Mouse (Mus musculus) heart, embryonic 16.5 days (tissue): ENCODE data around the gene Acvr1b. TPM values are rescaled to one million over a fixed set of nuclear protein-coding genes. Genes with fewer than 3 reads are reported as not detected.
A peak's percentile ranks its signal among the peaks of the same experiment; 100 is the strongest.

ENCODE experiments used
- ATAC-seq: fragments of 200-750 bp; cut with Nextera tagmentation; replicated peaks from 2 replicates; pipeline ENCODE4 v1.8.0; 2017; ENCODE audit warnings: moderate number of reproducible peaks; ENCODE audit not compliant: insufficient read depth, low FRiP score; ENCODE audit errors: extremely low read depth
- H3K27ac ChIP-seq: fragments of 300-500 bp; sonication (generic); 2 replicates; pipeline ENCODE4 v1.5.1; 2014; ENCODE audit warnings: mild to moderate bottlenecking, low read length, control low read depth, moderate library complexity
- H3K27me3 ChIP-seq: fragments of 300-500 bp; sonication (generic); 2 replicates; pipeline ENCODE4 v1.6.1; 2014; ENCODE audit warnings: low read length, mixed read lengths; ENCODE audit not compliant: control insufficient read depth, insufficient read depth
- H3K36me3 ChIP-seq: fragments of 300-500 bp; sonication (generic); 2 replicates; pipeline ENCODE4 v1.6.1; 2014; ENCODE audit not compliant: control insufficient read depth, insufficient read depth
- H3K4me1 ChIP-seq: fragments of 300-500 bp; sonication (generic); 2 replicates; pipeline ENCODE4 v1.6.1; 2014; ENCODE audit warnings: low read length, mixed read lengths; ENCODE audit not compliant: control insufficient read depth, insufficient read depth
- H3K4me2 ChIP-seq: fragments of 300-500 bp; sonication (generic); 2 replicates; pipeline ENCODE4 v1.6.1; 2014; ENCODE audit warnings: low read depth, mild to moderate bottlenecking, control low read depth, low read length
- H3K4me3 ChIP-seq: fragments of 300-500 bp; sonication (generic); 2 replicates; pipeline ENCODE4 v1.5.1; 2014; ENCODE audit warnings: mild to moderate bottlenecking, control low read depth, low read length
- H3K9ac ChIP-seq: fragments of 300-500 bp; sonication (generic); 2 replicates; pipeline ENCODE4 v1.6.1; 2014; ENCODE audit warnings: low read length, control low read depth
- H3K9me3 ChIP-seq: fragments of 300-500 bp; sonication (generic); replicated peaks from 2 replicates; pipeline ENCODE4 v1.6.1; 2016; ENCODE audit warnings: low read length; ENCODE audit not compliant: control insufficient read depth
- WGBS: fragments of 180-500 bp; shearing (Covaris S2); extraction: QIAGEN DNeasy Blood & Tissue Kit; methylation state at CpG from one replicate; pipeline ENCODE4 v1.1.7; 2014; 5-methylcytosine and 5-hydroxymethylcytosine counted together
- polyA plus RNA-seq: library from polyadenylated mRNA; unstranded; fragments of >200 nt; fragmentation: Nextera tagmentation; extraction: Ambion mirVana; gene quantifications from 2 replicates; pipeline ENCODE4 v1.2.1, GENCODE M21; 2015

The Acvr1b gene
- polyA plus RNA-seq, 1 experiment from 2014 or later: 7.1 TPM

DNA sequence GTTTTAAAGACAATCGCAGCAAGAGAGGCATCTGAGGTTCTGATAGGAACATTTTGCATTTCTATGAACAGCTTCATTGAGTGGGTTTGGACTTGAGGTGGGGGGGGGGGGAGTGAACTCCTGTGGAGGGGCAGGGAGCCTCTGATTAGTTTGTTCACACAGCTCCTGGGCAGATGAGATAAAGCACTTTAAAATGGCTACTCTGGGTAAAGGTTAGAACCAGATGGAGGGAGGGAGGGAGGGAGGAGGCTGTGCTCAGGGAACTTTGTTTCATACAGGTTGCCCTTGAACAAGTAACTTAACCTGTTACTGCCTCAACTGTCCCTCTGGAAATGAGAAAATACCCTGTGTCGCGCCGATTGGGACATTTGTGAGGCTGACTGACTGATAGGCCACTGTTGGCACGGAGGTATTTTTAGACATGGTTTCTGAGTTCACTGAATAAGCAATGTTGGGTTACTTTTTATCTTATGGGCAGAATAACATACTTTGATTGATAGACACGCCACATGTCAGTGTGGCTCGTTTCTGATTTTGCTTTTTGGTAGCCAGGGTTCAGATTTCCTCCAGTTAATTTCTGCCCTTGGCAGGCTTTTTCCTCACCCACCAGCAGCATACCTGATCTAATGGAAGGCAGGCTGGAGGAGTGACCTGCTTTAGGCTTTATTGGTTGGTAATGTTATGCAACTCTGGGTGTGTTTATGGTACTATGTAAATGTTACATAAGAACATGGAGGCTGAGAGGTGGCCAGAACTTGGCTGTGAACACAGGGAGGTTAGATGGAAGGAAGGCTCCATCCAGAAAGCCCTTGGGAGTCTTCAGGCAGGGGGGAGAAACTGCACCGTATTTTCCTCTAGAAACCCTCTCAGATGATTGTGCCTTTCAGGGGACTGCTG, 3.2 kb downstream of the Acvr1b start:
- WGBS: 27% methylated on average over 8 of the region's 8 CpGs
- peak overlapping the region; percentile 78 for H3K4me2 ChIP-seq

DNA sequence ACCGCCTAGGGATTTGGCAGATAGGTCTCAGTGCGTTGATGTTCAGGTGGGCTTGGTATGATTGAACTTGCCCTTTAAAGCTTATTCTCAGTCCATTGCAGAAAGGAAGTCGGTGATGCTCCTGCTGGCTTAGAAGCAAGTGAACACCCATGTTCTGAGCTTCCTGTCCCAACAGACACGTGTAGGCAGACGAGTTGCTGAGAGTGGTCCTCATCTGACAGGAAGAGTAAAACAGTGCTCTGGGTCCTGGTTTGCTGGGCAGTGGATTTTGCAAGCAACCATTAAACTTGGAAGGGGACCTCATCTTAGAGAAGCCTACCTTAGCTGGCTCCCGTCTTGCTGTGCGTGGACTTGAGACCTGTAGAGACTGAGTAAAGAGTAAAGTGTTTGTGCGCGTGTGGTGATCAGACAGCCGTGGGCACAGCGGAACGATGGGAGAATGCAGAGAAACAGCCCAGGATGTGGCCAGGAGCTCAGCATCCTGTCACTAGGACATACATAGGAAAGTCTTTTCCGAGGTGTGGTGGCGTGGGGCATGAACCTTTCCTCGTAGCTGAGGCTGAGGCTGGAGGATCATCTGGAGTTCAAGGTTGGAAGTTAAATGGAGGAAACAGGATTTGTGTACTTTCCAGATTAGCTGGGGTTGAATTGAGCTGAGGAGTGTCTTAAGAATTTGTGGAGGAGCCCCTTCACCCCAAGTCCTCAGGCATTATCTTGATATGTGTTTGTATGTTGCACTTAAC, 6.7 kb downstream of the Acvr1b start:
- 64% methylated on average over 15 of the region's 15 CpGs for WGBS
- no peak overlapping the region for H3K27ac ChIP-seq
- ATAC-seq: no peak

More for the DNA sequence above, 3.2 kb downstream of the Acvr1b start:
- no peak for ATAC-seq
- peak overlapping the region; percentile 89 for H3K27ac ChIP-seq
- no peaks in the 10 kb centered on the region for H3K9me3 ChIP-seq
- peaks cover 64% of the 10 kb centered on the region for H3K4me1 ChIP-seq
- no peaks in the 10 kb centered on the region for H3K36me3 ChIP-seq
- H3K4me3 ChIP-seq: peak overlapping the region; percentile 6; the same call in 1 of the 2 replicates
- H3K9ac ChIP-seq: peak overlapping the region; percentile 50; the same call in 1 of the 2 replicates
- H3K27me3 ChIP-seq: no peaks in the 10 kb centered on the region

DNA sequence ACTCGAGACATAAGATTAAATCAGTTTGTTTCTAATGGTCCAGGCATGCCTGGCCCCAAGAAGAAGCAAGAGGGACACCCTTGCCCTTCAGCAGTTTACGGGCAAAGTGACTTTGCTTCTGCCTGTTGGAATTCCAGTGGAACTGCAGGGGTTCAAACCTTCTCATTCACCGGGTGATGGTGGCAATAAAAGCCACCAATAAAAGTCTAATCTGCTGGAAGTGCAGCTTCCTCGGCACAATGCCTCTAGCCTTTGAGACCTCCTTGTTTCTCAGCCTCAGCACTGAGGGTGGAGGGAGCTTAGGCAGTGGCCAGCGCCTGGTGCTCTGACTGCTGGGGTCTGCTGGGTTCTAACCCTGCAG, 7.2 kb downstream of the Acvr1b start:
- Histone ChIP-seq H3K4me3 (no peak overlapping the region), H3K36me3 (no peaks in the 10 kb centered on the region), H3K4me2 (no peak overlapping the region), H3K27me3 (no peaks in the 10 kb centered on the region), H3K4me1 (peaks cover 52% of the 10 kb centered on the region), H3K9ac (no peak overlapping the region), H3K9me3 (no peaks in the 10 kb centered on the region), H3K27ac (0 out of 2 replicates have a peak overlapping the region, but pooled peaks have one; percentile 6)
- no peak for ATAC-seq
- 47% methylated on average over 5 of the region's 5 CpGs for WGBS

More for the DNA sequence above, 6.7 kb downstream of the Acvr1b start:
- peaks cover 57% of the 10 kb centered on the region for H3K4me1 ChIP-seq
- H3K9me3 ChIP-seq: no peaks in the 10 kb centered on the region
- no peak overlapping the region for H3K4me3 ChIP-seq
- H3K36me3 ChIP-seq: no peaks in the 10 kb centered on the region
- H3K4me2 ChIP-seq: no peak overlapping the region
- H3K27me3 ChIP-seq: no peaks in the 10 kb centered on the region
- H3K9ac ChIP-seq: no peak overlapping the region

DNA sequence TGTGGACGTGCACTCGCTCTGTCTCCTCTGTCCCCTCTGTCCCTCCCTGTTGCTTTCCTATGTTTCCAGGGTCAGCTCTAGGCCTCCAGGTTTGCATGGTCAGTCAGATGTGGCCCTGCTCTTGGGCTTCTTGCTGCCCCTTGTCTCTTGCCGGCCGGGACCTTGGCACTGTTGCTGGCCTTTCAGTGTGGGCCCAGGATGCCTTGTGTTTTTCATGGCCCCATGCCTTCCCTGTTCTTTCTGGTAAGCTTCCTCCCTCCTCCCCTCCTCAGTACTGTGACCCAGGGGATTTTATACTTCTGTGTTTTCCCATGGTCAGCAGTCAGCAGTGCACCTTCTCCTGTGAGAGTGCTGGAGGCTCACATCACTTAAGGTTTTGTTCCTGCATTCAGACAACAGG, 7.6 kb downstream of the Acvr1b start:
- Histone ChIP-seq H3K4me2 (no peak overlapping the region), H3K27me3 (no peaks in the 10 kb centered on the region), H3K36me3 (no peaks in the 10 kb centered on the region), H3K9me3 (no peaks in the 10 kb centered on the region), H3K9ac (no peak overlapping the region), H3K4me3 (no peak overlapping the region), H3K4me1 (peaks cover 48% of the 10 kb centered on the region), H3K27ac (0 out of 2 replicates have a peak overlapping the region, but pooled peaks have one; percentile 6)
- WGBS: 44% methylated on average over 4 of the region's 4 CpGs
- no peak for ATAC-seq

DNA sequence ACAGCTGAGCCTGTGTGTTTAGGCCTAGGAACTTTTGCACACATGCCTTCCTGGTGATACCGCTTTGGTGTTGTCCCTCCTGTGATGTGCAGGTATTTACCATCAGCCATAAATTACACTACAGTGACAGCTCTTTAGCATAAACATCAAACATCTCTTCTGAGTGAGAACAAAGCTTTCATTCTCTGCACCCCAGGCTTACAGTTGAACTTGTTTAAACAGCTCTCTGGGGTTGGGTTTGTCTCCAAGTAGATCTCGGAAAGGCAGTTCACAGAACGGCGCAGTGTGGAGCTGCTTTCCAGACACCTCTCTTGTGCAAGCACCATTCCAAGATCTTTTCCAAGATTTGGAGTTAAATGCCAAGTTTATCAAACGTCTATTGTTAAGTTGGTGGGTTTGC, 8.8 kb downstream of the Acvr1b start:
- H3K4me2 ChIP-seq: no peak overlapping the region
- H3K27ac ChIP-seq: no peak overlapping the region
- no peaks in the 10 kb centered on the region for H3K27me3 ChIP-seq
- H3K9ac ChIP-seq: no peak overlapping the region
- peaks cover 40% of the 10 kb centered on the region for H3K4me1 ChIP-seq
- no peak overlapping the region for H3K4me3 ChIP-seq
- H3K36me3 ChIP-seq: no peaks in the 10 kb centered on the region
- ATAC-seq: no peak
- WGBS: 67% methylated on average over 5 of the region's 5 CpGs
- H3K9me3 ChIP-seq: no peaks in the 10 kb centered on the region

DNA sequence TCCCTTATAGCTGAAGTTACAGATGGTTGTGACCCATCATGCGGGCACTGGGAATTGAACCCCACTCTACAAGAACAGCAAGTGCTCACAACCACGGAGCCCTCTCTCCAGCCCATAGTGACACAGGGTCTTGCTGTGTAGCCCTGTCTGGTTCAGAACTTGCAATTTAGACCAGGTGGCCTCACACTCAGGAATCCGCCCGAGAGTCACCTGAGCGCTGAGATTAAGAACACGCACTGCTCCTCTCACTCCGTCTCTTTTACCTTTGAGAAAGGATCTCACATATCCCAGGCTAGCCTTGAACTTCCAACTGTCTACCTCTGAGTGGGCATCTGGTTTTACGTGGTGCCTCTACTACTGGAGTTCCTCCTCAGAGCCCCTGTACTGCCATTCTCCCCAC, 10.4 kb downstream of the Acvr1b start:
- Histone ChIP-seq H3K27ac (no peak overlapping the region), H3K27me3 (no peaks in the 10 kb centered on the region), H3K4me1 (peaks cover 30% of the 10 kb centered on the region), H3K36me3 (no peaks in the 10 kb centered on the region), H3K4me3 (no peak overlapping the region), H3K9ac (no peak overlapping the region), H3K9me3 (no peaks in the 10 kb centered on the region), H3K4me2 (no peak overlapping the region)
- WGBS: 93% methylated on average over 8 of the region's 8 CpGs
- no peak for ATAC-seq

DNA sequence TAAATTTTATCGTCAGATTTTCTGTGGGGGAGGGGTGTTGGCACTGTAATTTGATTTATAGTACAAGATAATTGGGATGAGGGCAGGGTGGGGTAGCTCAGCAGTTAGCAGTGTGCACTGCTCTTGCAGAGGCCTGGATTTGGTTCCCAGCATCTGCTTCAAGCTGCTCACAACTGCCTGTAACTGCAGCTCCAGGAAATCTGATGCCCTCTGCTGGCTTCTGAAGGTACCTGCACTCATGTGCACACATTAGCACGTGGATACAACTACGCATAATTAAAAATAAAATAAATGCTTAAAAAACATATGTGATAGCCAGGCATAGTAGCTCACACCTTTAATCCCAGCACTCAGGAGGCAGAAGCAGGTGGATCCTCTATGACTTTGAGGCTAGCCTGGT, 11.7 kb downstream of the Acvr1b start:
- H3K9me3 ChIP-seq: no peaks in the 10 kb centered on the region
- 93% methylated on average over 3 of the region's 3 CpGs for WGBS
- no peaks in the 10 kb centered on the region for H3K27me3 ChIP-seq
- ATAC-seq: no peak
- H3K4me3 ChIP-seq: no peak overlapping the region
- peaks cover 32% of the 10 kb centered on the region for H3K4me1 ChIP-seq
- H3K27ac ChIP-seq: no peak overlapping the region
- H3K36me3 ChIP-seq: no peaks in the 10 kb centered on the region
- H3K9ac ChIP-seq: no peak overlapping the region
- no peak overlapping the region for H3K4me2 ChIP-seq

DNA sequence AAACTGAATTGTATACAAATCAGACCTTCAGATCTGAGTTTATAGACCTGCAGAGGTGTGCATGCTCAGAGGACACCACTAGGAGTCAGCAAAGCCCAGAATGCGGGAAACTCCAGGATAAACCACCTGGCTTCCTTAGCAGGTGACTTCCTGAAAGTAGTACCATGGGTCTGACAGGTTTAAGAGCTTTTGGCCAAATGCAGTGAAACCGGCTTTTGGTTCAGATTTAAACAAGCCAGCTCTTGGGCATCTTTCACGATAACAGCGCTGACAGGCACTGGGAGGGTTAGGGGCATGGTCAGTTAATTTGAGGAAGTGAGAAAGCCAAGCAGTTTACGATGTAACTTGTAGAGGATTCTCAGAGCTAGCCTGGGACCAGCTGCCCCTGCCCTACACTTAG, 14.0 kb downstream of the Acvr1b start:
- Histone ChIP-seq H3K4me2 (no peak overlapping the region), H3K4me1 (peaks cover 42% of the 10 kb centered on the region), H3K27ac (no peak overlapping the region), H3K9me3 (no peaks in the 10 kb centered on the region), H3K27me3 (no peaks in the 10 kb centered on the region), H3K36me3 (no peaks in the 10 kb centered on the region), H3K9ac (no peak overlapping the region), H3K4me3 (no peak overlapping the region)
- ATAC-seq: no peak
- 68% methylated on average over 5 of the region's 5 CpGs for WGBS
